Mouse (Mus musculus) retina, adult 2 months (tissue): ENCODE measurements around the gene Otop3.

Experiments
- DNase-seq: peaks from one replicate; pipeline ENCODE4 v3.0.0-alpha.2; 2012; ENCODE audit warnings: low read depth, low spot score

Otop3 gene

GRCm38 (mm10) chr11:115393721-115394325 is 59.3 kb downstream of the Otop3 start:
- no peak for DNase-seq
